Mouse (Mus musculus) stomach, postnatal 0 days (tissue): Measurements from ENCODE around the gene Ppp1r7.

Experiments
- CTCF ChIP-seq: IDR thresholded peaks from 2 replicates; pipeline ENCODE4 v1.5.1; 2016; ENCODE audit warnings: antibody characterized with exemption, low read depth, mild to moderate bottlenecking, moderate library complexity
- EP300 ChIP-seq: optimal IDR thresholded peaks from 2 replicates; pipeline ENCODE3; 2016; ENCODE audit warnings: antibody characterized with exemption

DNA sequence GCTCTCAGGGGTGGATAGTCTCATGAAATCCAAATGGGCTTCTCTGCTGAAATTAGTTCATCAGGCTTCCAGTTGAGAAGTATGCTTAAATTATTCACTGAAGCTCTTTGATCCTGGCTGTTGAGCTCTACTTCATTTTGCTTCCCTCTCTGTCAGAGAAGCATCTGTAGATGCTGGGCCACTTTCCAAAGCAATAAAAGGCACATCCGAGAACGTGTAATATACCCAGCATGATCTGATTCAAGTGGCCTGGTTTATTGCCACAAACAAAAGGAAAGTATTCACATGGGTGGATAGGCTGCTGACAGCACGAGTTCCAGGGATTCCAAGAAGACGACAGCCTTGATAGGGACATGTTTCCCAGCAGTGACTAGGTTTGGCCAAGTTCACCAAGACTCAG lies 7.0 kb downstream of the Ppp1r7 start:
- TF ChIP-seq EP300 (no peak), CTCF (no peak)
